Mouse (Mus musculus) MEL (cell line): ENCODE results near the gene Gpr161. TPM values are rescaled to one million over a fixed set of nuclear protein-coding genes. Genes with fewer than 3 reads are reported as not detected.

Experiments
- DNase-seq: peaks from one replicate; pipeline ENCODE4 v3.0.0; 2011; ENCODE audit warnings: low read depth, low spot score
- H3K27ac ChIP-seq: 2 replicates; pipeline ENCODE4 v1.5.1; 2012; ENCODE audit warnings: low read depth, mild to moderate bottlenecking, control low read depth, low read length, moderate library complexity; ENCODE audit not compliant: control insufficient read depth
- H3K27me3 ChIP-seq, 2 experiments: fragments of 150-350 bp in 1 of 2; sonication (generic) in 1 of 2; 2 replicates each; pipeline ENCODE4 v1.6.1; 2012; ENCODE audit warnings: low read length in 2 of 2, mild to moderate bottlenecking in 2 of 2, improper control_type of control experiment in 1 of 2, moderate library complexity in 1 of 2; ENCODE audit not compliant: insufficient read depth in 2 of 2, control insufficient read depth in 1 of 2
- H3K36me3 ChIP-seq, 2 experiments: 2 replicates each; pipeline ENCODE4 v1.6.1; 2012 to 2014; ENCODE audit warnings: low read length in 2 of 2, improper control_type of control experiment in 1 of 2, inconsistent platforms in 1 of 2, mild to moderate bottlenecking in 1 of 2; ENCODE audit not compliant: insufficient read depth in 2 of 2, control insufficient read depth in 1 of 2
- H3K4me1 ChIP-seq, 2 experiments: fragments of 150-350 bp in 1 of 2; sonication (generic) in 1 of 2; 2 replicates each; pipeline ENCODE4 v1.6.1; 2012; ENCODE audit warnings: low read length in 2 of 2, improper control_type of control experiment in 1 of 2, mild to moderate bottlenecking in 1 of 2; ENCODE audit not compliant: insufficient read depth in 2 of 2, control insufficient read depth in 1 of 2
- H3K4me3 ChIP-seq, 2 experiments: fragments of 150-350 bp in 1 of 2; sonication (generic) in 1 of 2; 2 replicates each; pipeline ENCODE4 v1.5.1; 2012; ENCODE audit warnings: low read depth in 2 of 2, low read length in 2 of 2, mild to moderate bottlenecking in 2 of 2, moderate library complexity in 2 of 2, control low read depth in 1 of 2, improper control_type of control experiment in 1 of 2; ENCODE audit not compliant: control insufficient read depth in 1 of 2, insufficient read depth in 1 of 2
- H3K79me2 ChIP-seq: 2 replicates; pipeline ENCODE4 v1.6.1; 2012; ENCODE audit warnings: mild to moderate bottlenecking, low read length, moderate library complexity; ENCODE audit not compliant: control insufficient read depth, poor library complexity, insufficient read depth
- H3K9ac ChIP-seq: 2 replicates; pipeline ENCODE4 v1.6.1; 2012; ENCODE audit warnings: low read depth, mild to moderate bottlenecking, control low read depth, low read length, moderate library complexity; ENCODE audit not compliant: control insufficient read depth, poor library complexity, severe bottlenecking
- H3K9me3 ChIP-seq: fragments of 150-350 bp; sonication (generic); replicated peaks from 2 replicates; pipeline ENCODE4 v1.6.1; 2012; ENCODE audit warnings: mild to moderate bottlenecking, low read length, improper control_type of control experiment, moderate library complexity; ENCODE audit not compliant: insufficient read depth
- CTCF ChIP-seq, 3 experiments: IDR thresholded peaks in 2 of 3; conservative IDR thresholded peaks in 1 of 3; 2 replicates each; pipeline ENCODE4 v1.5.1; 2011 to 2012; ENCODE audit warnings: low read length in 3 of 3, low read depth in 2 of 3, mild to moderate bottlenecking in 2 of 3, improper control_type of control experiment in 1 of 3, inconsistent platforms in 1 of 3, mixed read lengths in 1 of 3, moderate library complexity in 1 of 3; ENCODE audit not compliant: control insufficient read depth in 1 of 3, insufficient read depth in 1 of 3, poor library complexity in 1 of 3, severe bottlenecking in 1 of 3
- E2F4 ChIP-seq: IDR thresholded peaks from 2 replicates; pipeline ENCODE4 v1.6.1; 2011; ENCODE audit warnings: low read depth, low read length, improper control_type of control experiment, borderline replicate concordance
- ETS1 ChIP-seq: IDR thresholded peaks from 2 replicates; pipeline ENCODE4 v1.6.1; 2012; ENCODE audit warnings: low read depth, mild to moderate bottlenecking, inconsistent platforms, low read length, improper control_type of control experiment, moderate library complexity
- GABPA ChIP-seq: IDR thresholded peaks from 2 replicates; pipeline ENCODE4 v1.6.1; 2012; ENCODE audit warnings: low read depth, mild to moderate bottlenecking, inconsistent platforms, low read length, improper control_type of control experiment, moderate library complexity
- KAT2A ChIP-seq: conservative IDR thresholded peaks from 2 replicates; pipeline ENCODE4 v1.6.1; 2012; ENCODE audit warnings: low read depth, low read length, improper control_type of control experiment, inconsistent platforms
- MAFK ChIP-seq: IDR thresholded peaks from 2 replicates; pipeline ENCODE4 v1.6.1; 2011; ENCODE audit warnings: low read depth, mild to moderate bottlenecking, low read length, improper control_type of control experiment, borderline replicate concordance
- NELFE ChIP-seq: IDR thresholded peaks from 2 replicates; pipeline ENCODE4 v1.6.1; 2011; ENCODE audit warnings: low read depth, low read length, improper control_type of control experiment
- POLR2A ChIP-seq, 2 experiments: IDR thresholded peaks; 2 replicates each; pipeline ENCODE4 v1.6.1; 2011 to 2012; ENCODE audit warnings: low read length in 2 of 2, mild to moderate bottlenecking in 2 of 2, control low read depth in 1 of 2, improper control_type of control experiment in 1 of 2, low read depth in 1 of 2, moderate library complexity in 1 of 2; ENCODE audit not compliant: control insufficient read depth in 1 of 2, insufficient read depth in 1 of 2, poor library complexity in 1 of 2
- POLR2AphosphoS2 ChIP-seq: IDR thresholded peaks from 2 replicates; pipeline ENCODE4 v1.6.1; 2011; ENCODE audit warnings: low read length, improper control_type of control experiment
- RCOR1 ChIP-seq: IDR thresholded peaks from 2 replicates; pipeline ENCODE4 v1.6.1; 2012; ENCODE audit warnings: low read depth, mild to moderate bottlenecking, inconsistent platforms, low read length, improper control_type of control experiment
- TAL1 ChIP-seq: IDR thresholded peaks from 2 replicates; pipeline ENCODE4 v1.6.1; 2012; ENCODE audit warnings: mild to moderate bottlenecking, inconsistent platforms, low read length, moderate library complexity, mixed read lengths
- TBP ChIP-seq: IDR thresholded peaks from 2 replicates; pipeline ENCODE4 v1.8.0; 2011; ENCODE audit warnings: low read depth, low read length, improper control_type of control experiment
- UBTF ChIP-seq: IDR thresholded peaks from 2 replicates; pipeline ENCODE4 v1.6.1; 2012; ENCODE audit warnings: low read depth, mild to moderate bottlenecking, inconsistent platforms, low read length, improper control_type of control experiment, moderate library complexity, borderline replicate concordance; ENCODE audit not compliant: insufficient read depth
- USF1 ChIP-seq: IDR thresholded peaks from 2 replicates; pipeline ENCODE4 v1.6.1; 2014; ENCODE audit warnings: low read depth, mild to moderate bottlenecking, inconsistent platforms, low read length, improper control_type of control experiment, moderate library complexity
- ZC3H11A ChIP-seq: IDR thresholded peaks from 2 replicates; pipeline ENCODE4 v1.6.1; 2012; ENCODE audit warnings: low read depth, mild to moderate bottlenecking, inconsistent platforms, low read length, improper control_type of control experiment
- ZKSCAN1 ChIP-seq: IDR thresholded peaks from 2 replicates; pipeline ENCODE4 v1.6.1; 2012; ENCODE audit warnings: low read depth, mild to moderate bottlenecking, inconsistent platforms, low read length, improper control_type of control experiment, moderate library complexity
- polyA plus RNA-seq, 2 experiments: library from polyadenylated mRNA; stranded (reverse) in 1 of 2; unstranded in 1 of 2; fragments of >175 nt in 1 of 2; fragments of >200 nt in 1 of 2; gene quantifications; 2 replicates each; pipeline versions ENCODE4 v1.2.1 to v1.2.4; 2012; ENCODE audit warnings: low replicate concordance in 2 of 2, low read depth in 1 of 2; ENCODE audit not compliant: insufficient read length in 2 of 2, insufficient read depth in 1 of 2, missing spikeins in 1 of 2
- total RNA-seq: library from RNA; depleted of rRNA; stranded (reverse); fragments of 300-350 nt; gene quantifications from 2 replicates; pipeline ENCODE4 v1.2.3, GENCODE M21; 2012; rRNA removed

Gene Gpr161
- total RNA-seq (0.08 and 0.10 TPM in 2 replicates), polyA plus RNA-seq (under 1 TPM in 1 of 2 experiments, not detected in 1; 0.97 TPM)

DNA sequence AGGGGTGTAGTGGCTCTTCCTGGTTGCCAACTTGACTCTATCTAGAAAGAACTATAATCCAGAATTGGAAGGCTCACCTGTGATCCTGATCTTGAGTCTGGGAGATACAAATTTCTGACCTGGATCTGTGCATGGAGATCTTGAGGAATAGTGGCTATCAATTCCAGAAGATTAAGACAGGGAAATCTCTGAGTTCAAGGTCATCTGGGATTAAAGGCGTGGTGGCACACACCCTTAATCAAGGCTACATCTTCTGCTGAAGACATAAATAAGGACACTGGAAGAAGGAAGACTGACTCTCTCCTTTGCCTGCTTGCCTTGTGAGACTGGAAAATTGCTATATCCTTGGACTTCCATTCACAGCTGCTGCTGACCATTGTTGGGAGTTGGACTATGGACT lies at the start of gene Gpr161:
Gpr161 (plus strand) TSS at position 301 of the 400 bp plus-strand sequence.
- Histone ChIP-seq H3K9me3 (no peaks in the 10 kb centered on the region), H3K4me1 (no peaks in the 10 kb centered on the region), H3K79me2 (no peaks in the 10 kb centered on the region), H3K36me3 (peaks cover 0 to 4% of the 10 kb centered on the region in 2 experiments; a peak in 2 of 4 replicates), H3K27me3 (no peaks in the 10 kb centered on the region; a peak in 1 of 4 replicates), H3K9ac (no peak within 1 kb of the TSS), H3K27ac (no peak within 1 kb of the TSS), H3K4me3 (no peak within 1 kb of the TSS)
- DNase-seq: no peak
- no peak for TF ChIP-seq CTCF (IDR thresholded peaks at IDR 0.05 in 2 of 3, conservative IDR thresholded peaks at IDR 0.05 in 1 of 3; ENCODE audit: control insufficient read depth in 1 of 3, insufficient read depth in 1 of 3, low read depth in 2 of 3, low read length in 3 of 3, poor library complexity in 1 of 3, severe bottlenecking in 1 of 3)
- TF ChIP-seq RCOR1: no peak
- no peak for TF ChIP-seq ZC3H11A
- no peak for TF ChIP-seq TAL1
- TF ChIP-seq ZKSCAN1: no peak
- no peak for TF ChIP-seq GABPA
- TF ChIP-seq TBP: no peak
- no peak for TF ChIP-seq POLR2A (IDR thresholded peaks at IDR 0.05; ENCODE audit: control insufficient read depth in 1 of 2, insufficient read depth in 1 of 2, low read depth in 1 of 2, low read length in 2 of 2, poor library complexity in 1 of 2)
- no peak for TF ChIP-seq USF1
- TF ChIP-seq NELFE: no peak
- no peak for TF ChIP-seq ETS1
- no peak for TF ChIP-seq UBTF
- TF ChIP-seq KAT2A: no peak
- no peak for TF ChIP-seq MAFK
- no peak for TF ChIP-seq E2F4

DNA sequence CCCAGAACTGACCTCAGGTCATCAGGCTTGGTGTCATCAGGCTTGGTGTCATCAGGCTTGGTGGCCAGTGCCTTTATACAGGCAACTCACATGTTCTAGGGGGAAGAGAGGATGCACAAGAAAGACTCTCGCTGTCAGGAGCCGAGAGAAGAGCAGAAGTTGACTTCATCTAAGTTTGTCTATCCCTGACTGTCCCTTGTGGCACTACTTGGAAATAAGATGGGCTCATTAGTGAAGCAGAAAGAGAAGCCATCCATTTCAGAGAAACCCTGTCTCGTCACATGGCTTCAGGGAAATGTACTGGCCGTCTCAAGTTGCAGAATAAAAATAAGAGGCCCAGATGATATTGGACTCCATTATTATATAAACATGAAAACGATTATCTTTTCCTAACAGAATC lies 49.0 kb upstream of the Gpr161 start:
- Histone ChIP-seq H3K4me1 (peaks cover 0 to 7% of the 10 kb centered on the region in 2 experiments; a peak in 2 of 4 replicates), H3K36me3 (peaks cover 0 to 7% of the 10 kb centered on the region in 2 experiments; a peak in 2 of 4 replicates), H3K27ac (no peak overlapping the region), H3K9ac (no peak overlapping the region), H3K9me3 (no peaks in the 10 kb centered on the region), H3K27me3 (no peaks in the 10 kb centered on the region), H3K4me3 (no peak overlapping the region), H3K79me2 (no peaks in the 10 kb centered on the region)
- peak; percentile 45 for DNase-seq
- peak; percentile 54; the same call in 1 of the 2 replicates for TF ChIP-seq POLR2AphosphoS2
- TF ChIP-seq E2F4: no peak
